Mouse (Mus musculus) MEL (cell line): ENCODE measurements at regions not wholly inside any gene's neighbourhood (a gene's known extent, or its start where the extent isn't known, plus 50 kb on each side); places are given as distances from the start of the nearest gene placed in this dataset.
A peak's percentile ranks its signal among the peaks of the same experiment; 100 is the strongest.

Experiments
- BHLHE40 ChIP-seq: IDR thresholded peaks from 2 replicates; pipeline ENCODE4 v1.6.1; 2012; ENCODE audit warnings: low read depth, mild to moderate bottlenecking, inconsistent platforms, low read length, improper control_type of control experiment, borderline replicate concordance
- CTCF ChIP-seq, 3 experiments: IDR thresholded peaks in 2 of 3; conservative IDR thresholded peaks in 1 of 3; 2 replicates each; pipeline ENCODE4 v1.5.1; 2011 to 2012; ENCODE audit warnings: low read length in 3 of 3, low read depth in 2 of 3, mild to moderate bottlenecking in 2 of 3, improper control_type of control experiment in 1 of 3, inconsistent platforms in 1 of 3, mixed read lengths in 1 of 3, moderate library complexity in 1 of 3; ENCODE audit not compliant: control insufficient read depth in 1 of 3, insufficient read depth in 1 of 3, poor library complexity in 1 of 3, severe bottlenecking in 1 of 3
- EP300 ChIP-seq, 2 experiments: IDR thresholded peaks; 2 replicates each; pipeline ENCODE4 v1.6.1; 2011; ENCODE audit warnings: improper control_type of control experiment in 2 of 2, low read length in 2 of 2, low read depth in 1 of 2, mild to moderate bottlenecking in 1 of 2
- MAFK ChIP-seq: IDR thresholded peaks from 2 replicates; pipeline ENCODE4 v1.6.1; 2011; ENCODE audit warnings: low read depth, mild to moderate bottlenecking, low read length, improper control_type of control experiment, borderline replicate concordance
- NRF1 ChIP-seq: IDR thresholded peaks from 2 replicates; pipeline ENCODE4 v1.6.1; 2014; ENCODE audit warnings: low read depth, mild to moderate bottlenecking, inconsistent platforms, low read length, improper control_type of control experiment, moderate library complexity; ENCODE audit not compliant: poor library complexity, insufficient read depth, severe bottlenecking
- POLR2A ChIP-seq, 2 experiments: IDR thresholded peaks; 2 replicates each; pipeline ENCODE4 v1.6.1; 2011 to 2012; ENCODE audit warnings: low read length in 2 of 2, mild to moderate bottlenecking in 2 of 2, control low read depth in 1 of 2, improper control_type of control experiment in 1 of 2, low read depth in 1 of 2, moderate library complexity in 1 of 2; ENCODE audit not compliant: control insufficient read depth in 1 of 2, insufficient read depth in 1 of 2, poor library complexity in 1 of 2
- SMC3 ChIP-seq: IDR thresholded peaks from 2 replicates; pipeline ENCODE4 v1.6.1; 2011; ENCODE audit warnings: low read depth, low read length, improper control_type of control experiment
- ZC3H11A ChIP-seq: IDR thresholded peaks from 2 replicates; pipeline ENCODE4 v1.6.1; 2012; ENCODE audit warnings: low read depth, mild to moderate bottlenecking, inconsistent platforms, low read length, improper control_type of control experiment
- ZMIZ1 ChIP-seq: IDR thresholded peaks from 2 replicates; pipeline ENCODE4 v1.6.1; 2012; ENCODE audit warnings: low read depth, mild to moderate bottlenecking, inconsistent platforms, low read length, improper control_type of control experiment, moderate library complexity
- ZNF384 ChIP-seq: IDR thresholded peaks from 2 replicates; pipeline ENCODE4 v1.6.1; 2012; ENCODE audit warnings: low read depth, mild to moderate bottlenecking, inconsistent platforms, low read length, improper control_type of control experiment

DNA sequence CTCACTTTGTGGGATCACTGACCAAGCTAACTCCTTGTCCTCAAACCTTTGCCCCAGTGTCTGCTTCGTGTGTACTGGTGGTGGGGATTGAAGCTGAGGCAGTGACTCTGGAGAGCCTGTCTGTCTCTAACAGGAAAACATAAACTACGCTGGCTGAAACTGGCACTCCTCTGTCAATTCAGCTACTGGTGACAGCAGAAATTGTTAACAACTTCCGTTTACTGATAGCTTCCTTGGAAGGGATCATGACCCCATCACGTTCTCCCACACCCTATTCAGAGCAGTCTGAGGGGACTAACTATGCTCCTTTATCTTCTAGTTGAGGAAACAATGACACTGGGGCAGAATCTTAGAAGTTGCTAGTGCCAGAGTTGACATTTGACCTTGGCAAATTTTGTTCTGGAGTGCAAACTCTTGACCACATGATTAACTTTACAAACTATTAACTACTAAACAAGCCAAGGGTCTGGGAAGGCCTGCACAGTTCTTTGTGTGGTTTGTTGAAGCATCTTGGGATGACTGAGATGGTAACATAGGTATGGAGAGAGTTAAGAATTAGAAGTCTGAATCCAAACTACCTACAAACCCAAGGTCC, 96.7 kb upstream of the Max start:
- TF ChIP-seq CTCF (IDR thresholded peaks at IDR 0.05 in 2 of 3, conservative IDR thresholded peaks at IDR 0.05 in 1 of 3; ENCODE audit: control insufficient read depth in 1 of 3, insufficient read depth in 1 of 3, low read depth in 2 of 3, low read length in 3 of 3, poor library complexity in 1 of 3, severe bottlenecking in 1 of 3) (no peak), POLR2A (IDR thresholded peaks at IDR 0.05; ENCODE audit: control insufficient read depth in 1 of 2, insufficient read depth in 1 of 2, low read depth in 1 of 2, low read length in 2 of 2, poor library complexity in 1 of 2) (peak in 1 of 2 experiments; percentile 58; a peak in 2 of 4 replicates), SMC3 (no peak), ZC3H11A (no peak), ZMIZ1 (no peak), EP300 (IDR thresholded peaks at IDR 0.05; ENCODE audit: low read depth in 1 of 2, low read length in 2 of 2) (no peak), ZNF384 (no peak), NRF1 (no peak), BHLHE40 (no peak), MAFK (no peak)
